Mouse (Mus musculus) lung, embryonic 14.5 days (tissue): ENCODE data around the gene Nsun7. TPM values are rescaled to one million over a fixed set of nuclear protein-coding genes. Genes with fewer than 3 reads are reported as not detected.
A peak's percentile ranks its signal among the peaks of the same experiment; 100 is the strongest.

Experiments
- ATAC-seq: fragments of 200-750 bp; cut with Nextera tagmentation; 2 replicates; pipeline ENCODE4 v1.8.0; 2017; ENCODE audit warnings: mild to moderate bottlenecking, moderate TSS enrichment, moderate library complexity; ENCODE audit not compliant: insufficient read depth
- DNase-seq: peaks from one replicate; pipeline ENCODE4 v3.0.0-alpha.2; 2015
- H3K27ac ChIP-seq: fragments of 300-500 bp; sonication (generic); 2 replicates; pipeline ENCODE4 v1.5.1; 2014; ENCODE audit warnings: low read depth, mild to moderate bottlenecking, moderate library complexity
- H3K27me3 ChIP-seq: fragments of 300-500 bp; sonication (generic); 2 replicates; pipeline ENCODE4 v1.6.1; 2014; ENCODE audit warnings: low read length, control low read depth; ENCODE audit not compliant: insufficient read depth
- H3K36me3 ChIP-seq: fragments of 300-500 bp; sonication (generic); 2 replicates; pipeline ENCODE4 v1.6.1; 2014; ENCODE audit warnings: control low read depth; ENCODE audit not compliant: insufficient read depth
- H3K4me1 ChIP-seq: fragments of 300-500 bp; sonication (generic); 2 replicates; pipeline ENCODE4 v1.6.1; 2014; ENCODE audit warnings: antibody characterized with exemption, control low read depth; ENCODE audit not compliant: insufficient read depth
- H3K4me2 ChIP-seq: fragments of 300-500 bp; sonication (generic); 2 replicates; pipeline ENCODE4 v1.6.1; 2014; ENCODE audit warnings: mild to moderate bottlenecking
- H3K4me3 ChIP-seq: fragments of 300-500 bp; sonication (generic); 2 replicates; pipeline ENCODE4 v1.5.1; 2014; ENCODE audit warnings: low read depth, low read length
- H3K9ac ChIP-seq: fragments of 300-500 bp; sonication (generic); 2 replicates; pipeline ENCODE4 v1.6.1; 2014
- H3K9me3 ChIP-seq: fragments of 300-500 bp; sonication (generic); 2 replicates; pipeline ENCODE4 v1.6.1; 2016; ENCODE audit warnings: low read depth, low read length, control low read depth
- CTCF ChIP-seq: IDR thresholded peaks from 2 replicates; pipeline ENCODE4 v1.5.1; 2016; ENCODE audit warnings: antibody characterized with exemption, low read depth
- WGBS: fragments of 180-500 bp; shearing (Covaris S2); extraction: QIAGEN DNeasy Blood & Tissue Kit; methylation state at CpG from one replicate; pipeline ENCODE4 v1.1.7; 2014; 5-methylcytosine and 5-hydroxymethylcytosine counted together
- polyA plus RNA-seq: library from polyadenylated mRNA; unstranded; fragments of >200 nt; fragmentation: Nextera tagmentation; extraction: Ambion mirVana; gene quantifications from 2 replicates; pipeline ENCODE4 v1.2.1, GENCODE M21; 2014

Gene Nsun7
- 1.4 and 1.5 TPM in 2 replicates for polyA plus RNA-seq

- H3K27me3 ChIP-seq: no peaks in the 10 kb centered on the region
- ATAC-seq: peak; percentile 95
- H3K9ac ChIP-seq: peak within 1 kb of the TSS; percentile 56
- peak within 1 kb of the TSS; percentile 58 for H3K4me3 ChIP-seq
- TF ChIP-seq CTCF: no peak; the same call in 1 of the 2 replicates
- no peaks in the 10 kb centered on the region for H3K4me1 ChIP-seq
- DNase-seq: no peak
- H3K36me3 ChIP-seq: no peaks in the 10 kb centered on the region
- WGBS: 1% methylated on average over 44 of the region's 44 CpGs
- peak within 1 kb of the TSS; percentile 52 for H3K27ac ChIP-seq
- peak within 1 kb of the TSS; percentile 76 for H3K4me2 ChIP-seq
- H3K9me3 ChIP-seq: no peaks in the 10 kb centered on the region
Measured at GRCm38 (mm10) chr5:66259756-66260448, at the start of gene Nsun7. Gene Nsun7 (plus strand): TSS chr5:66259897.

GRCm38 (mm10) chr5:66214395-66214935 is 45.2 kb upstream of the Nsun7 start:
- Histone ChIP-seq H3K4me2 (no peak overlapping the region), H3K9ac (no peak overlapping the region), H3K36me3 (no peaks in the 10 kb centered on the region), H3K9me3 (no peaks in the 10 kb centered on the region), H3K27me3 (no peaks in the 10 kb centered on the region), H3K4me3 (no peak overlapping the region), H3K4me1 (peaks cover 6% of the 10 kb centered on the region; the same call in 1 of the 2 replicates), H3K27ac (no peak overlapping the region)
- DNase-seq: peak; percentile 23
- no peak for TF ChIP-seq CTCF
- WGBS: 61% methylated on average over 7 of the region's 7 CpGs
- no peak for ATAC-seq

- peaks cover 9% of the 10 kb centered on the region for H3K4me1 ChIP-seq
Measured at GRCm38 (mm10) chr5:66215569-66216277, 44.0 kb upstream of the Nsun7 start.

GRCm38 (mm10) chr5:66219692-66220091 is 40.0 kb upstream of the Nsun7 start:
- Histone ChIP-seq H3K9ac (no peak overlapping the region), H3K27ac (no peak overlapping the region), H3K4me2 (peak overlapping the region; percentile 45), H3K9me3 (no peaks in the 10 kb centered on the region), H3K4me3 (no peak overlapping the region), H3K4me1 (peaks cover 9% of the 10 kb centered on the region), H3K36me3 (no peaks in the 10 kb centered on the region), H3K27me3 (no peaks in the 10 kb centered on the region)
- DNase-seq (peak; percentile 68), ATAC-seq (peak; percentile 56; the same call in 1 of the 2 replicates)
- TF ChIP-seq CTCF: no peak
- 25% methylated on average over 6 of the region's 6 CpGs for WGBS

More at GRCm38 (mm10) chr5:66215569-66216277, 44.0 kb upstream of the Nsun7 start:
- no peaks in the 10 kb centered on the region for H3K27me3 ChIP-seq
- no peak overlapping the region for H3K4me3 ChIP-seq
- no peak overlapping the region for H3K9ac ChIP-seq
- H3K36me3 ChIP-seq: no peaks in the 10 kb centered on the region
- WGBS: 44% methylated on average over 10 of the region's 10 CpGs
- H3K4me2 ChIP-seq: no peak overlapping the region
- no peak overlapping the region for H3K27ac ChIP-seq
- ATAC-seq (no peak), DNase-seq (no peak)
- no peaks in the 10 kb centered on the region for H3K9me3 ChIP-seq
- no peak for TF ChIP-seq CTCF

- no peak for TF ChIP-seq CTCF
- no peaks in the 10 kb centered on the region for H3K36me3 ChIP-seq
- no peak for ATAC-seq
Measured at GRCm38 (mm10) chr5:66220620-66221019, 39.1 kb upstream of the Nsun7 start.

GRCm38 (mm10) chr5:66222916-66223315 is 36.8 kb upstream of the Nsun7 start:
- no peak overlapping the region for H3K4me3 ChIP-seq
- H3K9ac ChIP-seq: no peak overlapping the region
- DNase-seq: no peak
- 83% methylated on average over 15 of the region's 15 CpGs for WGBS
- no peaks in the 10 kb centered on the region for H3K9me3 ChIP-seq
- peaks cover 9% of the 10 kb centered on the region for H3K4me1 ChIP-seq
- H3K27me3 ChIP-seq: no peaks in the 10 kb centered on the region
- no peak overlapping the region for H3K27ac ChIP-seq
- no peak overlapping the region for H3K4me2 ChIP-seq
- no peak for ATAC-seq
- no peaks in the 10 kb centered on the region for H3K36me3 ChIP-seq
- TF ChIP-seq CTCF: no peak

More at GRCm38 (mm10) chr5:66220620-66221019, 39.1 kb upstream of the Nsun7 start:
- Histone ChIP-seq H3K27ac (no peak overlapping the region), H3K27me3 (no peaks in the 10 kb centered on the region), H3K4me2 (no peak overlapping the region), H3K9ac (no peak overlapping the region), H3K4me1 (peaks cover 9% of the 10 kb centered on the region), H3K4me3 (no peak overlapping the region), H3K9me3 (no peaks in the 10 kb centered on the region)
- WGBS: 71% methylated on average over 9 of the region's 9 CpGs
- no peak for DNase-seq

GRCm38 (mm10) chr5:66226526-66226925 is 33.2 kb upstream of the Nsun7 start:
- H3K9ac ChIP-seq: no peak overlapping the region
- no peaks in the 10 kb centered on the region for H3K36me3 ChIP-seq
- no peak overlapping the region for H3K4me3 ChIP-seq
- DNase-seq: no peak
- no peak for TF ChIP-seq CTCF
- H3K27me3 ChIP-seq: no peaks in the 10 kb centered on the region
- H3K4me2 ChIP-seq: no peak overlapping the region
- 90% methylated on average over 7 of the region's 7 CpGs for WGBS
- no peaks in the 10 kb centered on the region for H3K4me1 ChIP-seq
- no peak overlapping the region for H3K27ac ChIP-seq
- no peak for ATAC-seq
- no peaks in the 10 kb centered on the region for H3K9me3 ChIP-seq
